Mouse (Mus musculus): Measurements from ENCODE around the gene Foxj3.

GRCm38 (mm10) chr4:119660007-119660406 is 123.2 kb downstream of the Foxj3 start:
- no peak for TF ChIP-seq CTCF (conservative IDR thresholded peaks at IDR 0.05 in 1 of 2, IDR thresholded peaks at IDR 0.05 in 1 of 2; ENCODE audit: low read depth in 2 of 2, low read length in 2 of 2)
- no peak for TF ChIP-seq POLR2A (IDR thresholded peaks at IDR 0.05; ENCODE audit: low read depth, low read length)
- TF ChIP-seq MXI1 (IDR thresholded peaks at IDR 0.05; ENCODE audit: low read depth, low read length), result no peak
- no peak for TF ChIP-seq ZMIZ1 (IDR thresholded peaks at IDR 0.05; ENCODE audit: low read depth, low read length)
- TF ChIP-seq MAX (IDR thresholded peaks at IDR 0.05; ENCODE audit: low read length), result no peak
- TF ChIP-seq SIN3A (IDR thresholded peaks at IDR 0.05; ENCODE audit: low read length), result no peak
- TF ChIP-seq ZNF384 (IDR thresholded peaks at IDR 0.05; ENCODE audit: low read depth, low read length), result no peak
- TF ChIP-seq NRF1 (IDR thresholded peaks at IDR 0.05; ENCODE audit: low read depth, low read length), result no peak

Data from CH12.LX (cell line).